Mouse (Mus musculus): Measurements from ENCODE around the gene Galnt17. TPM values are rescaled to one million over a fixed set of nuclear protein-coding genes. Genes with fewer than 3 reads are reported as not detected.

The Galnt17 gene
- polyA plus RNA-seq (2015; fragmentation: Nextera tagmentation; extraction: Ambion mirVana) = 0.08 and 0.45 TPM in 2 replicates

DNA sequence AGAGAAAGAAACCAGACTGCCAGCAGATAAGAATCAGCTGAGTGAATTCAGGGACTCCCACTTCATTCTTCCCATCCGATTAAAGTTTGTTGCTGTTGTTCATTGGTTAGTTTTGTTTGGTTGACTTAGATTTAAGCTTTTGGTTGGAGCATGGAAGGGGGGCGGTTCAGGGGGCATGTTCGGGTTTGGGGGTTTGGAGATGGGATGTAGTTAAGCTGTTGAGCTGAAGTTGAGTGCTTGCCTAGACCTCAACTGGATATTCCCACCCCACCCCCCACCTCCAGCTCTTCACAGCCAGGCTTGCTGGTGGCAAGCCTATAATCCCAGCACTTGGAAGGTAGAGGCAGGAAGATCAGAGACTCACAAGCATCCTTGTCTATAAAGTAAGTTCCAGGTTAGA is at the start of gene Galnt17:
Gene Galnt17 (minus strand): TSS at position 101 of the 400 bp plus-strand sequence.
- Histone ChIP-seq H3K4me2 (replicated peaks; ENCODE audit: low read depth, low read length) (peak within 1 kb of the TSS; percentile 77), H3K9me3 (ENCODE audit: low read length) (no peaks in the 10 kb centered on the region), H3K36me3 (ENCODE audit: insufficient read depth, low read length) (no peaks in the 10 kb centered on the region), H3K4me1 (ENCODE audit: insufficient read depth, low read depth, low read length) (no peaks in the 10 kb centered on the region), H3K27me3 (replicated peaks; ENCODE audit: insufficient read depth, low read length) (peaks cover 15% of the 10 kb centered on the region), H3K4me3 (ENCODE audit: low read depth, low read length) (peak within 1 kb of the TSS; percentile 48), H3K9ac (replicated peaks; ENCODE audit: low read depth) (no peak within 1 kb of the TSS), H3K27ac (ENCODE audit: low read length) (no peak within 1 kb of the TSS)
- TF ChIP-seq EP300 (IDR thresholded peaks at IDR 0.05) (no peak), CTCF (IDR thresholded peaks at IDR 0.05) (no peak)
- ATAC-seq (no peak), DNase-seq (ENCODE audit: low spot score) (no peak)
- WGBS = 57% methylated on average over 3 of the region's 3 CpGs

- Histone ChIP-seq H3K36me3 (ENCODE audit: insufficient read depth, low read length) (no peaks in the 10 kb centered on the region), H3K4me1 (ENCODE audit: insufficient read depth, low read depth, low read length) (no peaks in the 10 kb centered on the region), H3K4me3 (ENCODE audit: low read depth, low read length) (no peak overlapping the region), H3K27ac (ENCODE audit: low read length) (no peak overlapping the region), H3K9ac (replicated peaks; ENCODE audit: low read depth) (no peak overlapping the region), H3K27me3 (replicated peaks; ENCODE audit: insufficient read depth, low read length) (no peaks in the 10 kb centered on the region), H3K4me2 (replicated peaks; ENCODE audit: low read depth, low read length) (no peak overlapping the region), H3K9me3 (ENCODE audit: low read length) (no peaks in the 10 kb centered on the region)
- ATAC-seq = no peak
- no peak for TF ChIP-seq CTCF (IDR thresholded peaks at IDR 0.05)
- no peak for TF ChIP-seq EP300 (IDR thresholded peaks at IDR 0.05)
- WGBS = 77% methylated on average over 8 of the region's 8 CpGs
- DNase-seq (ENCODE audit: low spot score) = no peak
Measured at GRCm38 (mm10) chr5:131334536-131334935, 26.2 kb upstream of the Galnt17 start.

- DNase-seq (ENCODE audit: low spot score) = no peak
- H3K27me3 ChIP-seq (replicated peaks; ENCODE audit: insufficient read depth, low read length) = no peaks in the 10 kb centered on the region
- no peak overlapping the region for H3K9ac ChIP-seq (replicated peaks; ENCODE audit: low read depth)
- H3K4me1 ChIP-seq (ENCODE audit: insufficient read depth, low read depth, low read length) = no peaks in the 10 kb centered on the region
- 58% methylated on average over 3 of the region's 3 CpGs for WGBS
- TF ChIP-seq CTCF (IDR thresholded peaks at IDR 0.05) (no peak), EP300 (IDR thresholded peaks at IDR 0.05) (no peak)
- H3K27ac ChIP-seq (ENCODE audit: low read length) = no peak overlapping the region
- H3K9me3 ChIP-seq (ENCODE audit: low read length) = no peaks in the 10 kb centered on the region
- ATAC-seq = no peak
- no peak overlapping the region for H3K4me3 ChIP-seq (ENCODE audit: low read depth, low read length)
- H3K4me2 ChIP-seq (replicated peaks; ENCODE audit: low read depth, low read length) = no peak overlapping the region
- no peaks in the 10 kb centered on the region for H3K36me3 ChIP-seq (ENCODE audit: insufficient read depth, low read length)
Measured at GRCm38 (mm10) chr5:131321286-131321685, 13.0 kb upstream of the Galnt17 start.

DNA sequence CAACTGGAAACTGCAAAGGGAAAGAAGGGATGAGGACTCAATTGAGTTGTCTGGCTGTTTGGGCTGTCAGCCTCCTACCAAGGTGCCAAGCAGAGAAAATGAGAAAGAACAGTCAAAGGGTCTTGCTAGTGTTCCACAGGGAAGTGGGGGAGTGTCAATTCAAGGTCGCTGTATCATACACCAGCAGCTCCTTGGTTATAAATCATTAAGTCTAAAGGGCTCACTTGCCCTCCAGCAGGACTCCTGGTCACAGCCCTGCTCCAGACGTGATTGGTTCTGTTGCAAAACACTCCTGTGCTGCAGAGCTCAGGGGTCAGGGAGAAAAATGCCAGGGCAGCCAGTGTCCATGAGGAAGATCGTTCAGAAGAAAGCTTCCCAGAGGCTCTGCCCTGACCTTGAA is 11.3 kb upstream of the Galnt17 start:
- DNase-seq (ENCODE audit: low spot score) (no peak), ATAC-seq (no peak)
- Histone ChIP-seq H3K4me3 (ENCODE audit: low read depth, low read length) (no peak overlapping the region), H3K9ac (replicated peaks; ENCODE audit: low read depth) (no peak overlapping the region), H3K9me3 (ENCODE audit: low read length) (no peaks in the 10 kb centered on the region), H3K4me2 (replicated peaks; ENCODE audit: low read depth, low read length) (no peak overlapping the region), H3K4me1 (ENCODE audit: insufficient read depth, low read depth, low read length) (no peaks in the 10 kb centered on the region), H3K36me3 (ENCODE audit: insufficient read depth, low read length) (no peaks in the 10 kb centered on the region), H3K27ac (ENCODE audit: low read length) (no peak overlapping the region), H3K27me3 (replicated peaks; ENCODE audit: insufficient read depth, low read length) (no peaks in the 10 kb centered on the region)
- WGBS = 39% methylated on average over 3 of the region's 3 CpGs
- TF ChIP-seq EP300 (IDR thresholded peaks at IDR 0.05) = no peak
- TF ChIP-seq CTCF (IDR thresholded peaks at IDR 0.05) = no peak

DNA sequence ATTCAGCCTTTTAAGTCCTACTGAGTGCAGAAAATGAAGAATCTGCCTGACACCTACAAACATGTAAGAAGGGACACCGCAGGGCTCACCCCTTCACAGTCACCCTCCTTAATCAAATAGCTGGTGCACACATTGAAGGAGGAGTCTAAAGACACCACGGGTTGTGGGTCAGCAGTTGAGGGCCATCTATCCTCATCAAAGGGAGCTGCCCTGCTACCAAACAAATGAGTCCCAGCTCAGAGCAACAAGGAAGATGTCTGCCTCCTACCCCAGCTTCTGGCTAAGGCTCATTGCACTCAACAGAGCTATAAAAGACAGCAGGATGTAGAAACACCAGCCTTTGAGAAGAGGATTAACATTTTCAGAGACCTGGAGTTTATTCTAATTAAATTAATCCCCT is 10.8 kb upstream of the Galnt17 start:
- Histone ChIP-seq H3K4me2 (replicated peaks; ENCODE audit: low read depth, low read length) (no peak overlapping the region), H3K4me1 (ENCODE audit: insufficient read depth, low read depth, low read length) (no peaks in the 10 kb centered on the region), H3K36me3 (ENCODE audit: insufficient read depth, low read length) (no peaks in the 10 kb centered on the region), H3K27me3 (replicated peaks; ENCODE audit: insufficient read depth, low read length) (no peaks in the 10 kb centered on the region), H3K27ac (ENCODE audit: low read length) (no peak overlapping the region), H3K9ac (replicated peaks; ENCODE audit: low read depth) (no peak overlapping the region), H3K9me3 (ENCODE audit: low read length) (no peaks in the 10 kb centered on the region), H3K4me3 (ENCODE audit: low read depth, low read length) (no peak overlapping the region)
- no peak for TF ChIP-seq EP300 (IDR thresholded peaks at IDR 0.05)
- no peak for TF ChIP-seq CTCF (IDR thresholded peaks at IDR 0.05)
- ATAC-seq (no peak), DNase-seq (ENCODE audit: low spot score) (no peak)
- 46% methylated on average over 2 of the region's 2 CpGs for WGBS

GRCm38 (mm10) chr5:131315016-131315415 is 6.7 kb upstream of the Galnt17 start:
- Histone ChIP-seq H3K4me2 (replicated peaks; ENCODE audit: low read depth, low read length) (no peak overlapping the region), H3K27me3 (replicated peaks; ENCODE audit: insufficient read depth, low read length) (no peaks in the 10 kb centered on the region), H3K9ac (replicated peaks; ENCODE audit: low read depth) (no peak overlapping the region), H3K36me3 (ENCODE audit: insufficient read depth, low read length) (no peaks in the 10 kb centered on the region), H3K4me1 (ENCODE audit: insufficient read depth, low read depth, low read length) (no peaks in the 10 kb centered on the region), H3K4me3 (ENCODE audit: low read depth, low read length) (no peak overlapping the region), H3K27ac (ENCODE audit: low read length) (no peak overlapping the region), H3K9me3 (ENCODE audit: low read length) (no peaks in the 10 kb centered on the region)
- no peak for ATAC-seq
- TF ChIP-seq EP300 (IDR thresholded peaks at IDR 0.05) (no peak), CTCF (IDR thresholded peaks at IDR 0.05) (no peak)
- no peak for DNase-seq (ENCODE audit: low spot score)
- WGBS = 71% methylated on average over 4 of the region's 4 CpGs

GRCm38 (mm10) chr5:131307656-131308151 is 593 bp downstream of the Galnt17 start:
- peak overlapping the region; percentile 77 for H3K4me2 ChIP-seq (replicated peaks; ENCODE audit: low read depth, low read length)
- under 1% methylated on average over 26 of the region's 36 CpGs for WGBS
- H3K27ac ChIP-seq (ENCODE audit: low read length) = no peak overlapping the region
- ATAC-seq (peak; percentile 88), DNase-seq (ENCODE audit: low spot score) (peak; percentile 64)
- H3K9me3 ChIP-seq (ENCODE audit: low read length) = no peaks in the 10 kb centered on the region
- H3K4me1 ChIP-seq (ENCODE audit: insufficient read depth, low read depth, low read length) = no peaks in the 10 kb centered on the region
- TF ChIP-seq CTCF (IDR thresholded peaks at IDR 0.05) (peak; percentile 31; the same call in 1 of the 2 replicates), EP300 (IDR thresholded peaks at IDR 0.05) (no peak)
- peaks cover 15% of the 10 kb centered on the region for H3K27me3 ChIP-seq (replicated peaks; ENCODE audit: insufficient read depth, low read length)
- peak overlapping the region; percentile 48 for H3K4me3 ChIP-seq (ENCODE audit: low read depth, low read length)
- H3K36me3 ChIP-seq (ENCODE audit: insufficient read depth, low read length) = no peaks in the 10 kb centered on the region
- no peak overlapping the region for H3K9ac ChIP-seq (replicated peaks; ENCODE audit: low read depth)
